Mouse (Mus musculus): ENCODE measurements around the gene Ace3. TPM values are rescaled to one million over a fixed set of nuclear protein-coding genes. Genes with fewer than 3 reads are reported as not detected.

Gene Ace3
- polyA plus RNA-seq, 1 experiment = 2.2 TPM

- 30% methylated on average over 4 of the region's 4 CpGs for WGBS
- H3K4me1 ChIP-seq (ENCODE audit: control insufficient read depth, insufficient read depth, low read length) = no peaks in the 10 kb centered on the region
- TF ChIP-seq CTCF (IDR thresholded peaks at IDR 0.05; ENCODE audit: insufficient read depth, low read length) = 0 out of 2 replicates have a peak, but pooled peaks have one; percentile 14
- TF ChIP-seq POLR2A (IDR thresholded peaks at IDR 0.05; ENCODE audit: borderline replicate concordance, extremely low read depth, low read depth, low read length) = no peak
- no peak overlapping the region for H3K4me3 ChIP-seq (replicated peaks; ENCODE audit: extremely low read depth, low read depth, low read length)
- no peak for DNase-seq
Observed at GRCm38 (mm10) chr11:106001718-106002117, 7.2 kb downstream of the Ace3 start.

DNA sequence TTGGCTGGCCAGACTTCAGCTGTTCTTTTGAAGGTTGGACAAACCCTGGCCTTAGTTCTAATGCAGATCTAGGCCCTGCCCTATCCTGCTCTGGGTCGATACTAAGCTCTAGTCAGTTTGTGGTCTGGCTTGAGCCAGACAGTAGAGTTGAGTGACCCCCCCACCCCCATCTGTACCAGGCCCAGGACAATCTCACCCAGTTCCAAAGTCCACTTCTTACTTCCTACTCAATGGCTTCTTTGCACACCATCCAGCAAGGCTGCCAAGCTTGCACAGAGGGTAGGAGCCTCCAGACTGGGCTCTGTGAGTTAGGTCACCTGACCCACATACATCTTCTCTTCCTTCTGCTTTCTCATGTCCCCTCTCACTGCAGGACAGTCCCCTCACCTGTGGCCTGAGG lies 10.1 kb downstream of the Ace3 start:
- no peak for DNase-seq
- TF ChIP-seq CTCF (IDR thresholded peaks at IDR 0.05; ENCODE audit: insufficient read depth, low read length) (no peak), POLR2A (IDR thresholded peaks at IDR 0.05; ENCODE audit: borderline replicate concordance, extremely low read depth, low read depth, low read length) (no peak)
- 0 out of 2 replicates have a peak, but pooled peaks cover 2% of the 10 kb centered on the region for H3K4me1 ChIP-seq (ENCODE audit: control insufficient read depth, insufficient read depth, low read length)
- H3K4me3 ChIP-seq (replicated peaks; ENCODE audit: extremely low read depth, low read depth, low read length) = no peak overlapping the region
- 86% methylated on average over 1 of the region's 1 CpGs for WGBS

DNA sequence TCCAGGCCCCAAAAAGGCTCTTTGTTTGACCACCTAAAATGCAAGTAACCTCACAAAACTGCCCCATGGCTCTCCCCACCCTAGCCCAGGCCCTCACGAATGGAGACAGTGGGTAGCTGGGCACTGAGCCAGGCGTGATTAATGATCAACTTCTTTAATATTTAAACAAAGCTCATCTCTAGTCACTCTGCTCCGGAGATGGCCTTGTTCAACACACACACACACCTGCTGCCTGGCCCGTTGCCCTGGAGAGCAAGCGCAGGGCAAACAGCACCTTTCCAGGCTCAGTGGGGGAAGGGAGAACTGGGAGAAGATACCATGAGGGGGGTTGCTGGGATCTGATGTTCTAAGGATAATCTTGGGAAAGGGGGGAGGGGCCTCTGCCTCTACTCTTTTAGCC lies 11.5 kb downstream of the Ace3 start:
- WGBS = 20% methylated on average over 5 of the region's 5 CpGs
- no peak for TF ChIP-seq POLR2A (IDR thresholded peaks at IDR 0.05; ENCODE audit: borderline replicate concordance, extremely low read depth, low read depth, low read length)
- TF ChIP-seq CTCF (IDR thresholded peaks at IDR 0.05; ENCODE audit: insufficient read depth, low read length) = no peak
- Histone ChIP-seq H3K4me3 (replicated peaks; ENCODE audit: extremely low read depth, low read depth, low read length) (no peak overlapping the region), H3K4me1 (ENCODE audit: control insufficient read depth, insufficient read depth, low read length) (0 out of 2 replicates have a peak, but pooled peaks cover 2% of the 10 kb centered on the region)
- no peak for DNase-seq

- H3K4me3 ChIP-seq (replicated peaks; ENCODE audit: extremely low read depth, low read depth, low read length) = no peak within 1 kb of the TSS
- DNase-seq = peak; percentile 75
- TF ChIP-seq CTCF (IDR thresholded peaks at IDR 0.05; ENCODE audit: insufficient read depth, low read length) (no peak), POLR2A (IDR thresholded peaks at IDR 0.05; ENCODE audit: borderline replicate concordance, extremely low read depth, low read depth, low read length) (no peak)
- WGBS = under 1% methylated on average over 25 of the region's 25 CpGs
- 0 out of 2 replicates have a peak, but pooled peaks cover 2% of the 10 kb centered on the region for H3K4me1 ChIP-seq (ENCODE audit: control insufficient read depth, insufficient read depth, low read length)
Observed at GRCm38 (mm10) chr11:106007821-106008220, 13.3 kb downstream of the Ace3 start, which contains the start of gene Kcnh6. Gene Kcnh6, plus strand, starts transcription at chr11:106008124.

- 45% methylated on average over 7 of the region's 7 CpGs for WGBS
- H3K4me1 ChIP-seq (ENCODE audit: control insufficient read depth, insufficient read depth, low read length) = 0 out of 2 replicates have a peak, but pooled peaks cover 2% of the 10 kb centered on the region
- no peak overlapping the region for H3K4me3 ChIP-seq (replicated peaks; ENCODE audit: extremely low read depth, low read depth, low read length)
- TF ChIP-seq CTCF (IDR thresholded peaks at IDR 0.05; ENCODE audit: insufficient read depth, low read length) (no peak), POLR2A (IDR thresholded peaks at IDR 0.05; ENCODE audit: borderline replicate concordance, extremely low read depth, low read depth, low read length) (no peak)
- no peak for DNase-seq
Observed at GRCm38 (mm10) chr11:106012711-106013110, 18.2 kb downstream of the Ace3 start.

- DNase-seq = no peak
- no peak for TF ChIP-seq CTCF (IDR thresholded peaks at IDR 0.05; ENCODE audit: insufficient read depth, low read length)
- 36% methylated on average over 11 of the region's 11 CpGs for WGBS
- Histone ChIP-seq H3K4me3 (replicated peaks; ENCODE audit: extremely low read depth, low read depth, low read length) (no peak overlapping the region), H3K4me1 (ENCODE audit: control insufficient read depth, insufficient read depth, low read length) (no peaks in the 10 kb centered on the region)
Observed at GRCm38 (mm10) chr11:106013556-106014225, 19.2 kb downstream of the Ace3 start.

- 67% methylated on average over 5 of the region's 5 CpGs for WGBS
- no peak for DNase-seq
Observed at GRCm38 (mm10) chr11:106016440-106016839, 22.0 kb downstream of the Ace3 start.

DNA sequence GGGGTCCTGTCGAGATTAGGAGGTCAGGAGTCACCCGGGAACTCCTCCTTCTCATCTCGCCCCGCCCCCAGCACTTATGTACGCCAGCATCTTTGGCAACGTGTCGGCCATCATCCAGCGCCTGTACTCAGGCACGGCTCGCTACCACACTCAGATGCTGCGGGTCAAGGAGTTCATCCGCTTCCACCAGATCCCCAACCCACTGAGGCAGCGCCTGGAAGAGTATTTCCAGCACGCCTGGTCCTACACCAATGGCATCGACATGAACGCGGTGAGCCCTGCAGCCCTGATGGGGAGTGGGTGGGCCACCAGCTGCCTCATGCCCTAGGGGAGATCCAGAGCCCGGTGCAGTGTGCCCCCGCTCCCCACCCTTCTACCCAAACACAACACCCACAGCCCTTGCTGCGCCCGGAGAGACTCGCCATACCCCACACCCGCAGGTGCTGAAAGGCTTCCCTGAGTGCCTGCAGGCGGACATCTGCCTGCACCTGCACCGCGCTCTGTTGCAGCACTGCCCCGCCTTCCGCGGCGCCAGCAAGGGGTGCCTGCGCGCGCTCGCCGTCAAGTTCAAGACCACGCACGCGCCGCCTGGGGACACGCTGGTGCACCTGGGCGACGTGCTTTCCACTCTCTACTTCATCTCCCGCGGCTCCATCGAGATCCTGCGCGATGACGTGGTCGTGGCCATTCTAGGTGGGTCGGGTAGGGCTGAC lies 25.7 kb downstream of the Ace3 start:
- Histone ChIP-seq H3K4me3 (replicated peaks; ENCODE audit: extremely low read depth, low read depth, low read length) (no peak overlapping the region), H3K4me1 (ENCODE audit: control insufficient read depth, insufficient read depth, low read length) (peaks cover 6% of the 10 kb centered on the region; the same call in 1 of the 2 replicates)
- TF ChIP-seq CTCF (IDR thresholded peaks at IDR 0.05; ENCODE audit: insufficient read depth, low read length) (no peak), POLR2A (IDR thresholded peaks at IDR 0.05; ENCODE audit: borderline replicate concordance, extremely low read depth, low read depth, low read length) (no peak)
- DNase-seq = no peak
- WGBS = 14% methylated on average over 50 of the region's 50 CpGs

More at GRCm38 (mm10) chr11:106016440-106016839, 22.0 kb downstream of the Ace3 start:
- Histone ChIP-seq H3K4me1 (ENCODE audit: control insufficient read depth, insufficient read depth, low read length) (peaks cover 6% of the 10 kb centered on the region; the same call in 1 of the 2 replicates), H3K4me3 (replicated peaks; ENCODE audit: extremely low read depth, low read depth, low read length) (no peak overlapping the region)
- TF ChIP-seq CTCF (IDR thresholded peaks at IDR 0.05; ENCODE audit: insufficient read depth, low read length) (no peak), POLR2A (IDR thresholded peaks at IDR 0.05; ENCODE audit: borderline replicate concordance, extremely low read depth, low read depth, low read length) (no peak)

DNA sequence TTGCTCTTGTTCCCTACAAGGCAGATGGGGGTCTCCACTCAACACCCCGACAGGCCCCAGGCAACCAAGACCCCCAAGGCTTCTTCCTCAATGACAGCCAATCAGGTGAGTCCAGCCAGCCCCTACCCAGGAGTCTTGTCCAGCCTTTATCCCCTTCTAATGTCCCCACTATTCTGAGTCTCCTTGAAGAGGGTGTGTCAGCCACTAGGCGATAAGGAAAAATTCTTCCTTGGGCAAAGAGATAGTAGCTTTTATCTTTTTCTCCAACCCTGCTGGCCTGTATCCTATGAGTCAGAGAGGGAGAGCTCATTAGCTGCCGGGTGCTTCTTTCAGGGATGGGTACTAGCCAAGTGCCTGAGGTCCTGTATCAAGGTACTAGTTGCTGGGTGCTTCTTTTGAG lies 31.3 kb downstream of the Ace3 start:
- H3K4me1 ChIP-seq (ENCODE audit: control insufficient read depth, insufficient read depth, low read length) = peaks cover 4% of the 10 kb centered on the region
- no peak for TF ChIP-seq CTCF (IDR thresholded peaks at IDR 0.05; ENCODE audit: insufficient read depth, low read length)
- no peak for TF ChIP-seq POLR2A (IDR thresholded peaks at IDR 0.05; ENCODE audit: borderline replicate concordance, extremely low read depth, low read depth, low read length)
- 75% methylated on average over 3 of the region's 3 CpGs for WGBS
- H3K4me3 ChIP-seq (replicated peaks; ENCODE audit: extremely low read depth, low read depth, low read length) = no peak overlapping the region
- no peak for DNase-seq

Data from lung, adult 2 months (tissue).